Mouse (Mus musculus): ENCODE measurements around the gene Pde1a. TPM values are rescaled to one million over a fixed set of nuclear protein-coding genes. Genes with fewer than 3 reads are reported as not detected.

Gene Pde1a
- polyA plus RNA-seq, 1 experiment: 1.1 TPM

- H3K27me3 ChIP-seq (ENCODE audit: control insufficient read depth, insufficient read depth, low read length): no peaks in the 10 kb centered on the region
- H3K4me1 ChIP-seq (replicated peaks; ENCODE audit: control insufficient read depth, insufficient read depth, low read length): no peaks in the 10 kb centered on the region
- no peak overlapping the region for H3K27ac ChIP-seq (ENCODE audit: control insufficient read depth, insufficient read depth, low read length)
- H3K4me3 ChIP-seq (ENCODE audit: control insufficient read depth, insufficient read depth, low read length): no peak overlapping the region
- WGBS: 91% methylated on average over 6 of the region's 6 CpGs
- DNase-seq: no peak
- H3K36me3 ChIP-seq (ENCODE audit: control insufficient read depth, insufficient read depth, low read length): no peaks in the 10 kb centered on the region
- no peak for TF ChIP-seq CTCF (IDR thresholded peaks at IDR 0.05; ENCODE audit: borderline replicate concordance, control insufficient read depth, extremely low read depth, insufficient read depth, low read length, poor library complexity)
- no peak for TF ChIP-seq POLR2A (IDR thresholded peaks at IDR 0.05; ENCODE audit: control insufficient read depth, extremely low read depth, insufficient read depth, low read length, poor library complexity)
These were observed 290.2 kb downstream of the Pde1a start for GRCm38 (mm10) chr2:79839090-79839489.

GRCm38 (mm10) chr2:79825853-79826252, 303.4 kb downstream of the Pde1a start:
- no peaks in the 10 kb centered on the region for H3K36me3 ChIP-seq (ENCODE audit: control insufficient read depth, insufficient read depth, low read length)
- no peaks in the 10 kb centered on the region for H3K4me1 ChIP-seq (replicated peaks; ENCODE audit: control insufficient read depth, insufficient read depth, low read length)
- H3K4me3 ChIP-seq (ENCODE audit: control insufficient read depth, insufficient read depth, low read length): no peak overlapping the region
- TF ChIP-seq POLR2A (IDR thresholded peaks at IDR 0.05; ENCODE audit: control insufficient read depth, extremely low read depth, insufficient read depth, low read length, poor library complexity) (no peak), CTCF (IDR thresholded peaks at IDR 0.05; ENCODE audit: borderline replicate concordance, control insufficient read depth, extremely low read depth, insufficient read depth, low read length, poor library complexity) (no peak)
- no peaks in the 10 kb centered on the region for H3K27me3 ChIP-seq (ENCODE audit: control insufficient read depth, insufficient read depth, low read length)
- no peak for DNase-seq
- no peak overlapping the region for H3K27ac ChIP-seq (ENCODE audit: control insufficient read depth, insufficient read depth, low read length)
- WGBS: 93% methylated on average over 4 of the region's 4 CpGs

- DNase-seq: no peak
- TF ChIP-seq CTCF (IDR thresholded peaks at IDR 0.05; ENCODE audit: borderline replicate concordance, control insufficient read depth, extremely low read depth, insufficient read depth, low read length, poor library complexity) (no peak), POLR2A (IDR thresholded peaks at IDR 0.05; ENCODE audit: control insufficient read depth, extremely low read depth, insufficient read depth, low read length, poor library complexity) (no peak)
- Histone ChIP-seq H3K4me3 (ENCODE audit: control insufficient read depth, insufficient read depth, low read length) (no peak overlapping the region), H3K4me1 (replicated peaks; ENCODE audit: control insufficient read depth, insufficient read depth, low read length) (no peaks in the 10 kb centered on the region), H3K27me3 (ENCODE audit: control insufficient read depth, insufficient read depth, low read length) (no peaks in the 10 kb centered on the region), H3K27ac (ENCODE audit: control insufficient read depth, insufficient read depth, low read length) (no peak overlapping the region), H3K36me3 (ENCODE audit: control insufficient read depth, insufficient read depth, low read length) (no peaks in the 10 kb centered on the region)
- WGBS: 90% methylated on average over 3 of the region's 3 CpGs
These were observed 309.7 kb downstream of the Pde1a start for GRCm38 (mm10) chr2:79819543-79819942.

- Histone ChIP-seq H3K27me3 (ENCODE audit: control insufficient read depth, insufficient read depth, low read length) (no peaks in the 10 kb centered on the region), H3K4me1 (replicated peaks; ENCODE audit: control insufficient read depth, insufficient read depth, low read length) (no peaks in the 10 kb centered on the region), H3K27ac (ENCODE audit: control insufficient read depth, insufficient read depth, low read length) (no peak overlapping the region), H3K4me3 (ENCODE audit: control insufficient read depth, insufficient read depth, low read length) (no peak overlapping the region), H3K36me3 (ENCODE audit: control insufficient read depth, insufficient read depth, low read length) (no peaks in the 10 kb centered on the region)
- no peak for DNase-seq
- TF ChIP-seq CTCF (IDR thresholded peaks at IDR 0.05; ENCODE audit: borderline replicate concordance, control insufficient read depth, extremely low read depth, insufficient read depth, low read length, poor library complexity): no peak
- no peak for TF ChIP-seq POLR2A (IDR thresholded peaks at IDR 0.05; ENCODE audit: control insufficient read depth, extremely low read depth, insufficient read depth, low read length, poor library complexity)
- WGBS: 87% methylated on average over 3 of the region's 3 CpGs
These were observed 313.4 kb downstream of the Pde1a start for GRCm38 (mm10) chr2:79815708-79816484.

- Histone ChIP-seq H3K27ac (ENCODE audit: control insufficient read depth, insufficient read depth, low read length) (no peak overlapping the region), H3K36me3 (ENCODE audit: control insufficient read depth, insufficient read depth, low read length) (no peaks in the 10 kb centered on the region), H3K4me1 (replicated peaks; ENCODE audit: control insufficient read depth, insufficient read depth, low read length) (no peaks in the 10 kb centered on the region), H3K4me3 (ENCODE audit: control insufficient read depth, insufficient read depth, low read length) (no peak overlapping the region), H3K27me3 (ENCODE audit: control insufficient read depth, insufficient read depth, low read length) (no peaks in the 10 kb centered on the region)
- DNase-seq: no peak
- WGBS: 77% methylated on average over 7 of the region's 7 CpGs
- TF ChIP-seq POLR2A (IDR thresholded peaks at IDR 0.05; ENCODE audit: control insufficient read depth, extremely low read depth, insufficient read depth, low read length, poor library complexity) (no peak), CTCF (IDR thresholded peaks at IDR 0.05; ENCODE audit: borderline replicate concordance, control insufficient read depth, extremely low read depth, insufficient read depth, low read length, poor library complexity) (no peak)
These were observed 330.6 kb downstream of the Pde1a start for GRCm38 (mm10) chr2:79798627-79799026.

GRCm38 (mm10) chr2:79797444-79797843, 331.8 kb downstream of the Pde1a start:
- TF ChIP-seq CTCF (IDR thresholded peaks at IDR 0.05; ENCODE audit: borderline replicate concordance, control insufficient read depth, extremely low read depth, insufficient read depth, low read length, poor library complexity): no peak
- TF ChIP-seq POLR2A (IDR thresholded peaks at IDR 0.05; ENCODE audit: control insufficient read depth, extremely low read depth, insufficient read depth, low read length, poor library complexity): no peak
- Histone ChIP-seq H3K4me3 (ENCODE audit: control insufficient read depth, insufficient read depth, low read length) (no peak overlapping the region), H3K27me3 (ENCODE audit: control insufficient read depth, insufficient read depth, low read length) (no peaks in the 10 kb centered on the region), H3K36me3 (ENCODE audit: control insufficient read depth, insufficient read depth, low read length) (no peaks in the 10 kb centered on the region), H3K27ac (ENCODE audit: control insufficient read depth, insufficient read depth, low read length) (no peak overlapping the region), H3K4me1 (replicated peaks; ENCODE audit: control insufficient read depth, insufficient read depth, low read length) (no peaks in the 10 kb centered on the region)
- 91% methylated on average over 2 of the region's 2 CpGs for whole genome bisulfite sequencing
- DNase-seq: no peak
